Mouse (Mus musculus): Measurements from ENCODE around the gene Cyth1. TPM values are rescaled to one million over a fixed set of nuclear protein-coding genes. Genes with fewer than 3 reads are reported as not detected.

The Cyth1 gene
- 28.3 and 28.5 TPM in 2 replicates for polyA plus RNA-seq (2016; fragmentation: Nextera tagmentation; extraction: Ambion mirVana)

DNA sequence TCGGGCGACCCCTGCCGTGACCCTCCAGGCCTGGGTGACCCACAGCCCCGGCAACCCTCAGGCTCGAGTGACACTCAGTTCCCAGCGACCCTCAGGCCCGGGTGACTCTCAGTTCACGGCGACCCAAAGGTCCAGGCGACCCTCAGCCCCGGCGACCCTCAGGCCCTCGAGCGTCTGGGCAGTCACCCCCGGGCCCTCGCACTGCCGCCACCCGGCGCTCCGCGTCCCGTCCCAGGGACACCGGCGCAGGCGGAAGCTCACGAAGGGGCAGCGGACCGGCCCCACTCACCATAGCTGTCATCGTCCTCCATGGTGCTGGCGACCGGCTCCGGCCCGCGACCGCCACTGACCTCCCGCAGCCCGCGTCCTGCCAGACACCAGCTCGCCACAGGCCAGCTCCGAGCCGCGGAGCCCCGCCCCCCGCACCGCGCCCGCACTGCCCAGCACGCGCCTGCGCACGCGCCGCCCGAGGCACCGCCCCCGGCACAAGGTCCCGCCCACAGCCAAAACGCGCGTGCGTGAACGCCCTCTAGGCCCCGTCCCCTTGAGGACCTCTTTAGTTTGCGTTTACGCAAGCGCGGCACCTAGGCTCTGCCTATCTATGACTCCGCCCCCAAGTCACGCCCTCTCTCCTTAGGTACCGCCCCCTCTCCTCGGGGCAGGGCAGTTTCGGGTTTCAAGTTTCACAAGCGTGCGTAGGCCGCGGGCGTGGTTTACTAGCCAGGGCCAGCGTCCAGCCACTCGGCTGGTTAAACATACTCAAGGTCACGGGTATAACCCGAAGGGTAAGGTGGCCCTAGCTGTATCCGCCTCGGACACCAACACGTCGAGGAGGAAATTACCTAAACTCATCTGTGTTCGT lies at the start of gene Cyth1:
Cyth1 (minus strand) TSS at position 443 of the 862 bp plus-strand sequence.
- Histone ChIP-seq H3K9ac (replicated peaks) (peak within 1 kb of the TSS; percentile 86), H3K4me2 (replicated peaks) (peak within 1 kb of the TSS; percentile 94), H3K4me1 (peaks cover 21% of the 10 kb centered on the region), H3K27ac (replicated peaks) (peak within 1 kb of the TSS; percentile 56), H3K4me3 (peak within 1 kb of the TSS; percentile 84), H3K9me3 (no peaks in the 10 kb centered on the region), H3K27me3 (peaks cover 13% of the 10 kb centered on the region), H3K36me3 (no peaks in the 10 kb centered on the region)
- WGBS: under 1% methylated on average over 84 of the region's 86 CpGs
- peak; percentile 95 for ATAC-seq (ENCODE audit: low FRiP score, low read depth)

DNA sequence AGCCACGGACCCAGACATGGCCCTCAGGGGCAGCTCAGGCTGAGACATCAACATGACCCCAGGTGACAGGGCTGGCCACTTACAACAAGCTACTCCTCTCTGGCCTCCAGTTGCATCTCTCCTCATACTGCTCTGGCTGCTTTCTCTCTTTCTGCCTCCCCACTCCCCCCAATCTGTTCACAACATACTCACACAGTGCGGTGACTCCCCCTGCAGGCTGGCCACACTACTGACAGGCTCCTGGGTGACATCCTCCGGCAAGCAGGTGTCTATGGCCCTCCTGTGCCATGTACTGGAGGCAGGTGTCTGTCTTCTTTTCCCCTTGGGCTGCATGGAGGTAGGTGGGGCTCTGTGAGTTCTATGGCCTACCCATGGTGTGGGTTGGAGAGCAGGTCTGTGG lies 49.6 kb upstream of the Cyth1 start:
- 84% methylated on average over 3 of the region's 3 CpGs for WGBS

GRCm38 (mm10) chr11:118295026-118295425 lies 46.6 kb upstream of the Cyth1 start:
- WGBS: 68% methylated on average over 2 of the region's 2 CpGs

More for the DNA sequence above, 49.6 kb upstream of the Cyth1 start:
- Histone ChIP-seq H3K27me3 (no peaks in the 10 kb centered on the region), H3K9me3 (no peaks in the 10 kb centered on the region), H3K27ac (replicated peaks) (no peak overlapping the region), H3K4me2 (replicated peaks) (no peak overlapping the region), H3K36me3 (peaks cover 6% of the 10 kb centered on the region; the same call in 1 of the 2 replicates), H3K9ac (replicated peaks) (no peak overlapping the region), H3K4me1 (peaks cover under 1% of the 10 kb centered on the region; the same call in 1 of the 2 replicates), H3K4me3 (no peak overlapping the region)
- no peak for ATAC-seq (ENCODE audit: low FRiP score, low read depth)

GRCm38 (mm10) chr11:118292671-118293070 lies 44.3 kb upstream of the Cyth1 start:
- Histone ChIP-seq H3K4me1 (peaks cover 26% of the 10 kb centered on the region), H3K4me3 (no peak overlapping the region), H3K4me2 (replicated peaks) (no peak overlapping the region), H3K27ac (replicated peaks) (0 out of 2 replicates have a peak overlapping the region, but pooled peaks have one; percentile 25), H3K9ac (replicated peaks) (no peak overlapping the region), H3K27me3 (no peaks in the 10 kb centered on the region), H3K36me3 (no peaks in the 10 kb centered on the region), H3K9me3 (no peaks in the 10 kb centered on the region)
- 60% methylated on average over 6 of the region's 6 CpGs for WGBS
- no peak for ATAC-seq (ENCODE audit: low FRiP score, low read depth)

More at GRCm38 (mm10) chr11:118295026-118295425, 46.6 kb upstream of the Cyth1 start:
- Histone ChIP-seq H3K36me3 (no peaks in the 10 kb centered on the region), H3K9ac (replicated peaks) (no peak overlapping the region), H3K4me3 (no peak overlapping the region), H3K4me2 (replicated peaks) (no peak overlapping the region), H3K27ac (replicated peaks) (no peak overlapping the region), H3K9me3 (no peaks in the 10 kb centered on the region), H3K27me3 (no peaks in the 10 kb centered on the region), H3K4me1 (peaks cover 11% of the 10 kb centered on the region; the same call in 1 of the 2 replicates)
- ATAC-seq (ENCODE audit: low FRiP score, low read depth): no peak

GRCm38 (mm10) chr11:118289999-118290889 lies 41.9 kb upstream of the Cyth1 start, which contains the start of gene Usp36:
TSS of gene Usp36 (minus strand) at chr11:118290244.
- Histone ChIP-seq H3K9ac (replicated peaks) (peak within 1 kb of the TSS; percentile 78), H3K36me3 (peaks cover 12% of the 10 kb centered on the region), H3K9me3 (no peaks in the 10 kb centered on the region), H3K4me3 (peak within 1 kb of the TSS; percentile 71), H3K27me3 (no peaks in the 10 kb centered on the region), H3K4me2 (replicated peaks) (peak within 1 kb of the TSS; percentile 92), H3K27ac (replicated peaks) (peak within 1 kb of the TSS; percentile 77), H3K4me1 (peaks cover 26% of the 10 kb centered on the region)
- WGBS: 1% methylated on average over 68 of the region's 68 CpGs
- ATAC-seq (ENCODE audit: low FRiP score, low read depth): peak; percentile 98

DNA sequence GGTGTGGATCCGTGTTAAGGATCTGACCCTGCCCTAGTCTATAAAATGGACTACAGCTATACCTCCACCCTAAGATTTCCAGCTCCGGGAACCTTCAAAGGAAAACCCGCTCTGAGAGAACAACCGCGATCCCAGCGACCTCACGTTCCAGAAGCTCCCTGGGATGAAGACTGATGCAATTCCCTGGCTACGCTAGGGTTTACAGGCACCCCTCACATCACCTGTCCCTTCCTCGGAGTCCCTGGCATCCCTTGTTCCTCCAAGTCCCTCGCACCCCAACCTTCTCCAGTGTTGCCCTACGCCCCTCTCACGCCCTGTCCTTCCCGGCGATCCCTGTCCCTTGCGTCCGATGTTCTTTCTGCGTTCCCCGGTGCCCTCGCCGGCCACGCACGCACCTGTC lies 41.2 kb upstream of the Cyth1 start:
- Histone ChIP-seq H3K36me3 (peaks cover 19% of the 10 kb centered on the region), H3K9ac (replicated peaks) (peak overlapping the region; percentile 78), H3K27ac (replicated peaks) (peak overlapping the region; percentile 62), H3K4me1 (peaks cover 26% of the 10 kb centered on the region), H3K4me3 (peak overlapping the region; percentile 71), H3K27me3 (no peaks in the 10 kb centered on the region), H3K4me2 (replicated peaks) (peak overlapping the region; percentile 92), H3K9me3 (no peaks in the 10 kb centered on the region)
- ATAC-seq (ENCODE audit: low FRiP score, low read depth): no peak; the same call in 1 of the 2 replicates
- under 1% methylated on average over 22 of the region's 22 CpGs for WGBS

GRCm38 (mm10) chr11:118289037-118289511 lies 40.7 kb upstream of the Cyth1 start:
- no peaks in the 10 kb centered on the region for H3K27me3 ChIP-seq
- peaks cover 24% of the 10 kb centered on the region for H3K36me3 ChIP-seq
- peaks cover 26% of the 10 kb centered on the region for H3K4me1 ChIP-seq
- ATAC-seq (ENCODE audit: low FRiP score, low read depth): no peak
- WGBS: 1% methylated on average over 16 of the region's 16 CpGs
- peak overlapping the region; percentile 78 for H3K9ac ChIP-seq (replicated peaks)
- H3K4me3 ChIP-seq: peak overlapping the region; percentile 71
- H3K27ac ChIP-seq (replicated peaks): no peak overlapping the region
- H3K9me3 ChIP-seq: no peaks in the 10 kb centered on the region
- H3K4me2 ChIP-seq (replicated peaks): peak overlapping the region; percentile 92

DNA sequence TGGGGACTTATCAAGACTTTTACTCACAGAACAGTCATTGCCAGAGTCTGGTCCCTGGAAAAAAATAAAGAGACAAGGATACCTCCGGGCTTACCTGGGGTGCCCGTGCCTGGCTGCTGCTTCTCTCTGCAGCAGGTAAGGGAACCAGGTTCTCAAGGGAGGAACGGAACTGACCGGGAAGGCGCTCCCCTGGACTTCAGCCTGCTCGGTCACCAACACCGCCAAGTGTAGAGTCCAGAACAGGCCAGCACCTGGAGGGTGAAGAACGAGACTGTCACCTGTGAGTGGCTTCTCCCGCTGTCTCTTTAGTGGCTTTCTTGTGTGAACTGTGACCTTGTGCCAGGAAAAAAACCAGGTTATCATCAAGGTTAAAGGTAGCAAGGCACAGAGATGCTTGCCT lies 39.2 kb upstream of the Cyth1 start:
- H3K9ac ChIP-seq (replicated peaks): no peak overlapping the region; the same call in 1 of the 2 replicates
- H3K4me2 ChIP-seq (replicated peaks): no peak overlapping the region
- no peaks in the 10 kb centered on the region for H3K27me3 ChIP-seq
- H3K4me1 ChIP-seq: peaks cover 22% of the 10 kb centered on the region
- no peak overlapping the region for H3K4me3 ChIP-seq
- H3K27ac ChIP-seq (replicated peaks): no peak overlapping the region
- no peak for ATAC-seq (ENCODE audit: low FRiP score, low read depth)
- peaks cover 38% of the 10 kb centered on the region for H3K36me3 ChIP-seq
- 95% methylated on average over 9 of the region's 9 CpGs for WGBS
- H3K9me3 ChIP-seq: no peaks in the 10 kb centered on the region

DNA sequence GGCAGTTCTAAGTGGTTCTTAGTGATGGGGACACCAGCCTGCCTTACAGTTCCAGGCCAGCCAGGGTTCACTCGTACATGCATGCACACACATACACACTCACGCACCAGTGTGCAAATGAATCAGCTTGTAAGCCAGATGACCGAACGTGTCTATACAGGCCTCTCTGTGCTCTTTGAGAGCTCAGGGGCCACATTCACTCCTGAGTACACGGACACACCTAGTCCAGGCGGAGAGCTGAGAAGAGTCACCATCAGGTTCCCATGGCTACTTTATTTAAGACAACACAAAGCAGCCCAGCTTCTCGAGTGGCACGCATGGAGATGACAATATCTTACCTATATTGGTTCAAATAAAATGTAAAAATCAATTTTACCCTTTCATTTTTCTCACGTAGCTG lies 38.0 kb upstream of the Cyth1 start:
- 94% methylated on average over 9 of the region's 9 CpGs for WGBS
- H3K4me1 ChIP-seq: peaks cover 22% of the 10 kb centered on the region

GRCm38 (mm10) chr11:118285791-118286190 lies 37.4 kb upstream of the Cyth1 start:
- Histone ChIP-seq H3K27ac (replicated peaks) (no peak overlapping the region), H3K4me3 (no peak overlapping the region), H3K27me3 (no peaks in the 10 kb centered on the region), H3K36me3 (peaks cover 53% of the 10 kb centered on the region), H3K4me1 (peaks cover 19% of the 10 kb centered on the region), H3K9me3 (no peaks in the 10 kb centered on the region), H3K4me2 (replicated peaks) (no peak overlapping the region), H3K9ac (replicated peaks) (no peak overlapping the region)
- ATAC-seq (ENCODE audit: low FRiP score, low read depth): no peak
- WGBS: 93% methylated on average over 13 of the region's 13 CpGs

More for the DNA sequence above, 38.0 kb upstream of the Cyth1 start:
- Histone ChIP-seq H3K4me2 (replicated peaks) (no peak overlapping the region), H3K27ac (replicated peaks) (no peak overlapping the region), H3K9me3 (no peaks in the 10 kb centered on the region), H3K36me3 (peaks cover 49% of the 10 kb centered on the region), H3K27me3 (no peaks in the 10 kb centered on the region), H3K9ac (replicated peaks) (no peak overlapping the region), H3K4me3 (no peak overlapping the region)
- ATAC-seq (ENCODE audit: low FRiP score, low read depth): no peak

GRCm38 (mm10) chr11:118280218-118280617 lies 31.8 kb upstream of the Cyth1 start:
- 93% methylated on average over 3 of the region's 3 CpGs for WGBS
- Histone ChIP-seq H3K36me3 (peaks cover 96% of the 10 kb centered on the region), H3K4me3 (no peak overlapping the region), H3K27me3 (no peaks in the 10 kb centered on the region), H3K27ac (replicated peaks) (no peak overlapping the region), H3K9me3 (no peaks in the 10 kb centered on the region), H3K9ac (replicated peaks) (no peak overlapping the region), H3K4me1 (no peaks in the 10 kb centered on the region), H3K4me2 (replicated peaks) (no peak overlapping the region)
- ATAC-seq (ENCODE audit: low FRiP score, low read depth): no peak
